In the genomic region with DNA sequence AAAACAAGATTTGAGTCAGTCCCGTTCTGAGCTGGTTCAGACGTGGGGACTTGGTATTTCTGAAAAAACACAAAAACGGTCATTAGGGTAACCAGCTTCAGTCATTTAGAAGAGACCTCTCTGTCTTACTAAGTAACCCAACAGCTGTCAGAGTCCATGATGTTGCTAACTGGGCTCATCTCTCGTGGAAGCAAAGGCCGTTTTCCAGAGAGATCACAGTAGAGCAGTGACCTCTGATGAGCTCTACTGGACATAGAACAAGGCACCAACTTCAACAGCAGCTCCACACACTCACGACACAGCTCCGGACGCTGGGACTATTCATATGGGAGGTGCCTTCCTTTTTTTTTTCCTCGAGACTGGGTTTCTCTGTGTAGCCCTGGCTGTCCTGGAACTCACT, we compare ENCODE assay signal across 18 mouse cellular contexts. TPM values are rescaled to one million over a fixed set of nuclear protein-coding genes. Genes with fewer than 3 reads are reported as not detected.
"Had no signal": no experiment of that assay in that cellular context is flagged by ENCODE, and none has a peak within 500 bp of the region (broad histone marks: within the 10 kb centered on the region; RNA-seq: fewer than 3 reads in every experiment).

No protein-coding gene starts in this region.

- DNase-seq: lung, adult 2 months; lung, postnatal 4 days; midbrain, embryonic 14.5 days; retina, postnatal 1 day; right cerebral cortex, adult 18-20 months; right cerebral cortex, postnatal 25 days; right cerebral cortex, postnatal 4 days; spleen, adult 18-20 months; thymus, adult 18-20 months; thymus, postnatal 14 days; thymus, postnatal 36 days had no signal

- H3K4me1 ChIP-seq: lung, embryonic 15.5 days; midbrain, embryonic 12.5 days; neural tube, embryonic 13.5 days; neural tube, embryonic 15.5 days had no signal

- H3K4me3 ChIP-seq: lung, embryonic 15.5 days; midbrain, embryonic 10.5 days; midbrain, embryonic 12.5 days; myocyte; neural tube, embryonic 13.5 days; neural tube, embryonic 15.5 days had no signal

- H3K27me3 ChIP-seq: lung, embryonic 15.5 days; midbrain, embryonic 12.5 days; neural tube, embryonic 13.5 days; neural tube, embryonic 15.5 days had no signal

- H3K36me3 ChIP-seq: lung, embryonic 15.5 days; midbrain, embryonic 10.5 days; midbrain, embryonic 12.5 days; neural tube, embryonic 13.5 days; neural tube, embryonic 15.5 days had no signal

- H3K27ac ChIP-seq: lung, embryonic 15.5 days; midbrain, embryonic 10.5 days; midbrain, embryonic 12.5 days; neural tube, embryonic 13.5 days; neural tube, embryonic 15.5 days had no signal

RNA-seq across cellular contexts. Expression of a gene that starts 35.7 kb away (rescaled TPM):
- total RNA-seq: megakaryocyte, adult 5-6 weeks had no signal
